In genomic region chr6:84946106-84946505, GRCm38 (mm10) we compare ENCODE assay signal across 31 mouse cellular contexts.
"Had no signal": no experiment of that assay in that cellular context is flagged by ENCODE, and none has a peak within 500 bp of the region (broad histone marks: within the 10 kb centered on the region; RNA-seq: fewer than 3 reads in every experiment).

No protein-coding gene starts in this region.

- H3K4me1 ChIP-seq: limb, embryonic 10.5 days; limb, embryonic 12.5 days; limb, embryonic 13.5 days; liver, embryonic 12.5 days; liver, embryonic 13.5 days; liver, embryonic 15.5 days; lung, embryonic 15.5 days; midbrain, embryonic 10.5 days; midbrain, embryonic 12.5 days; midbrain, embryonic 15.5 days; neural tube, embryonic 12.5 days had no signal

- H3K9ac ChIP-seq: limb, embryonic 12.5 days; limb, embryonic 13.5 days; limb, embryonic 15.5 days; liver, embryonic 12.5 days; liver, embryonic 13.5 days; liver, embryonic 14.5 days; liver, embryonic 15.5 days; liver, postnatal 0 days; lung, embryonic 14.5 days; lung, embryonic 15.5 days; midbrain, embryonic 12.5 days; midbrain, embryonic 13.5 days; midbrain, embryonic 15.5 days; neural tube, embryonic 12.5 days had no signal

- DNase-seq: left cerebral cortex, postnatal 4 days; liver; liver, embryonic 13.5 days; liver, postnatal 0 days; lung, adult 18-20 months; lung, adult 2 months; lung, embryonic 14.5 days; lung, postnatal 10 days; lung, postnatal 14 days; lung, postnatal 36 days; lung, postnatal 4 days had no signal

- H3K4me2 ChIP-seq: limb, embryonic 12.5 days; limb, embryonic 13.5 days; limb, embryonic 15.5 days; liver, embryonic 11.5 days; liver, embryonic 12.5 days; liver, embryonic 13.5 days; liver, embryonic 15.5 days; lung, embryonic 14.5 days; lung, embryonic 15.5 days; midbrain, embryonic 11.5 days; midbrain, embryonic 12.5 days; midbrain, embryonic 13.5 days; midbrain, embryonic 15.5 days; neural tube, embryonic 12.5 days had no signal

- H3K36me3 ChIP-seq: limb, embryonic 10.5 days; limb, embryonic 12.5 days; limb, embryonic 13.5 days; limb, embryonic 15.5 days; liver, embryonic 12.5 days; liver, embryonic 13.5 days; liver, embryonic 15.5 days; lung, embryonic 15.5 days; midbrain, embryonic 10.5 days; midbrain, embryonic 12.5 days; midbrain, embryonic 13.5 days; midbrain, embryonic 15.5 days; neural tube, embryonic 12.5 days had no signal

- H3K9me3 ChIP-seq: limb, embryonic 10.5 days; limb, embryonic 12.5 days; limb, embryonic 13.5 days; limb, embryonic 15.5 days; liver, embryonic 12.5 days; liver, embryonic 13.5 days; liver, embryonic 15.5 days; lung, embryonic 15.5 days; megakaryocyte, embryonic 14.5 days; midbrain, embryonic 10.5 days; midbrain, embryonic 12.5 days; midbrain, embryonic 13.5 days; midbrain, embryonic 15.5 days; neural tube, embryonic 12.5 days had no signal

- ATAC-seq: liver, embryonic 12.5 days; liver, postnatal 0 days; lung, postnatal 0 days; midbrain, embryonic 13.5 days; midbrain, embryonic 15.5 days; midbrain, embryonic 16.5 days had no signal

- H3K27ac ChIP-seq: limb, embryonic 10.5 days; limb, embryonic 12.5 days; limb, embryonic 13.5 days; limb, embryonic 15.5 days; liver, embryonic 12.5 days; liver, embryonic 13.5 days; liver, embryonic 14.5 days; liver, embryonic 15.5 days; lung, embryonic 15.5 days; macrophage; midbrain, embryonic 10.5 days; midbrain, embryonic 12.5 days; midbrain, embryonic 13.5 days; midbrain, embryonic 15.5 days; neural tube, embryonic 12.5 days had no signal

- H3K4me3 ChIP-seq: limb, embryonic 10.5 days; limb, embryonic 12.5 days; limb, embryonic 13.5 days; limb, embryonic 15.5 days; liver, embryonic 12.5 days; liver, embryonic 13.5 days; liver, embryonic 15.5 days; lung, embryonic 15.5 days; megakaryocyte, embryonic 14.5 days; midbrain, embryonic 10.5 days; midbrain, embryonic 12.5 days; midbrain, embryonic 13.5 days; midbrain, embryonic 15.5 days; myocyte; neural tube, embryonic 12.5 days had no signal

- H3K27me3 ChIP-seq: limb, embryonic 12.5 days; limb, embryonic 13.5 days; limb, embryonic 15.5 days; liver, embryonic 12.5 days; liver, embryonic 13.5 days; liver, embryonic 15.5 days; lung, embryonic 15.5 days; megakaryocyte, embryonic 14.5 days; midbrain, embryonic 12.5 days; midbrain, embryonic 13.5 days; midbrain, embryonic 15.5 days; neural tube, embryonic 12.5 days had no signal
